Mouse (Mus musculus): ENCODE data around the gene Snrnp35. TPM values are rescaled to one million over a fixed set of nuclear protein-coding genes. Genes with fewer than 3 reads are reported as not detected.

Snrnp35 gene
- polyA plus RNA-seq, 1 experiment, result 13.8 TPM

- no peak for DNase-seq (ENCODE audit: low read depth)
- TF ChIP-seq CTCF (IDR thresholded peaks at IDR 0.05; ENCODE audit: borderline replicate concordance, extremely low read depth, insufficient read depth, insufficient read length) (no peak), POLR2A (IDR thresholded peaks at IDR 0.05; ENCODE audit: borderline replicate concordance, extremely low read depth, insufficient read depth, insufficient read length, poor library complexity, severe bottlenecking) (no peak)
Observed at GRCm38 (mm10) chr5:124467766-124468165, 15.2 kb upstream of the Snrnp35 start.

DNA sequence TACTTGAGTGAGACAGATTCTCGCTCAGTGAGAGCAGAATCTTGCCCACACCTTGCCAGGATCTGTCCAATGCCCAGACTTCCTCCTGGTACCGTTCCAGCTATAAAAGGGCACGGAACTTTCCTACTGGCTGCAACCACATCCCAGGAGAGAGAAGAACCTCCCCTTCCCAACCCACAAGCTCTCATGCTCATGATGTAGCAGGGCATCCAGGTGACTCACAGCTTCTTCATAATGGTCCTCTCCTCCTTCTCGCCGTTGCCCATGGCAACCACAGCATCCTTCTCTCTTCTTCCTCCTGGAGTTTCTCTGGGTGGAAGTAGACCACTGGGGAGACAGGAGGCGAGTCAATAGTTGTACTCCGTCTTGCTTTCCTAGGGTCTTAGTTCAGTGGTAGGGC lies 14.6 kb upstream of the Snrnp35 start:
- no peak for DNase-seq (ENCODE audit: low read depth)
- TF ChIP-seq CTCF (IDR thresholded peaks at IDR 0.05; ENCODE audit: borderline replicate concordance, extremely low read depth, insufficient read depth, insufficient read length) (no peak), POLR2A (IDR thresholded peaks at IDR 0.05; ENCODE audit: borderline replicate concordance, extremely low read depth, insufficient read depth, insufficient read length, poor library complexity, severe bottlenecking) (no peak)

- TF ChIP-seq POLR2A (IDR thresholded peaks at IDR 0.05; ENCODE audit: borderline replicate concordance, extremely low read depth, insufficient read depth, insufficient read length, poor library complexity, severe bottlenecking) (no peak), CTCF (IDR thresholded peaks at IDR 0.05; ENCODE audit: borderline replicate concordance, extremely low read depth, insufficient read depth, insufficient read length) (no peak)
- DNase-seq (ENCODE audit: low read depth), result no peak
Observed at GRCm38 (mm10) chr5:124469486-124469885, 13.4 kb upstream of the Snrnp35 start.

- no peak for DNase-seq (ENCODE audit: low read depth)
Observed at GRCm38 (mm10) chr5:124470591-124471171, 12.3 kb upstream of the Snrnp35 start.

GRCm38 (mm10) chr5:124478873-124479204 lies 4.1 kb upstream of the Snrnp35 start:
- TF ChIP-seq CTCF (IDR thresholded peaks at IDR 0.05; ENCODE audit: borderline replicate concordance, extremely low read depth, insufficient read depth, insufficient read length) (no peak), POLR2A (IDR thresholded peaks at IDR 0.05; ENCODE audit: borderline replicate concordance, extremely low read depth, insufficient read depth, insufficient read length, poor library complexity, severe bottlenecking) (no peak)
- DNase-seq (ENCODE audit: low read depth), result no peak

More at GRCm38 (mm10) chr5:124470591-124471171, 12.3 kb upstream of the Snrnp35 start:
- TF ChIP-seq CTCF (IDR thresholded peaks at IDR 0.05; ENCODE audit: borderline replicate concordance, extremely low read depth, insufficient read depth, insufficient read length) (no peak), POLR2A (IDR thresholded peaks at IDR 0.05; ENCODE audit: borderline replicate concordance, extremely low read depth, insufficient read depth, insufficient read length, poor library complexity, severe bottlenecking) (no peak)

GRCm38 (mm10) chr5:124480119-124480518 lies 2.8 kb upstream of the Snrnp35 start:
- no peak for DNase-seq (ENCODE audit: low read depth)
- no peak for TF ChIP-seq POLR2A (IDR thresholded peaks at IDR 0.05; ENCODE audit: borderline replicate concordance, extremely low read depth, insufficient read depth, insufficient read length, poor library complexity, severe bottlenecking)
- TF ChIP-seq CTCF (IDR thresholded peaks at IDR 0.05; ENCODE audit: borderline replicate concordance, extremely low read depth, insufficient read depth, insufficient read length), result no peak

GRCm38 (mm10) chr5:124481714-124482113 lies 1.2 kb upstream of the Snrnp35 start:
- DNase-seq (ENCODE audit: low read depth), result no peak
- TF ChIP-seq POLR2A (IDR thresholded peaks at IDR 0.05; ENCODE audit: borderline replicate concordance, extremely low read depth, insufficient read depth, insufficient read length, poor library complexity, severe bottlenecking) (no peak), CTCF (IDR thresholded peaks at IDR 0.05; ENCODE audit: borderline replicate concordance, extremely low read depth, insufficient read depth, insufficient read length) (no peak)

DNA sequence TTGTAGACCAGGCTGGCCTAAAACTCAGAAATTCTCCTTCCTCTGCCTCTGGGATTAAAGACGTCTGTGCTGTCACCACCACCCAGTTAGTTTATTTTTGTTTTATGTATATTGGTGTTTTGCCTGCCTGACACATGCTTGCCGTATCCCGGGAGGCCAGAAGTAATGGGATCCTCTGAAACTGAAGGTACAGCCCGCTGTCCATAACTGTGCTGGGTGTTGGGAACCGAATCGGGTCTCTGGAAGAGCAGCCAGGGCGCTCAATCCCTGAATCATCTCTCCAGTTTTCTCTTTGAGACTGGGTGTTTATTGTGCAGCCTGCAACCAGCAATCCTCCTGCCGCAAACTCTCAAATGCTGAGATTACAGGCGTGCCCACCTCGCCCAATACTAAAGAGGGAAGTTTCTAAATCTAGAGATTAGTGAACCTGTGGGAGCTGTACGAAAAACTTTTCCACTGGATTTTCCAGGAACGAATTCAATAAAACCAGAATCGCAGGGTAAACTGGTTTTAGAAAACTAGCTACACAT lies 433 bp upstream of the Snrnp35 start:
- TF ChIP-seq CTCF (IDR thresholded peaks at IDR 0.05; ENCODE audit: borderline replicate concordance, extremely low read depth, insufficient read depth, insufficient read length) (no peak), POLR2A (IDR thresholded peaks at IDR 0.05; ENCODE audit: borderline replicate concordance, extremely low read depth, insufficient read depth, insufficient read length, poor library complexity, severe bottlenecking) (no peak)
- no peak for DNase-seq (ENCODE audit: low read depth)

- no peak for TF ChIP-seq CTCF (IDR thresholded peaks at IDR 0.05; ENCODE audit: borderline replicate concordance, extremely low read depth, insufficient read depth, insufficient read length)
- no peak for TF ChIP-seq POLR2A (IDR thresholded peaks at IDR 0.05; ENCODE audit: borderline replicate concordance, extremely low read depth, insufficient read depth, insufficient read length, poor library complexity, severe bottlenecking)
- DNase-seq (ENCODE audit: low read depth), result no peak
Observed at GRCm38 (mm10) chr5:124483655-124484396, 892 bp downstream of the Snrnp35 start.

GRCm38 (mm10) chr5:124485654-124486053 lies 2.7 kb downstream of the Snrnp35 start:
- TF ChIP-seq CTCF (IDR thresholded peaks at IDR 0.05; ENCODE audit: borderline replicate concordance, extremely low read depth, insufficient read depth, insufficient read length) (no peak), POLR2A (IDR thresholded peaks at IDR 0.05; ENCODE audit: borderline replicate concordance, extremely low read depth, insufficient read depth, insufficient read length, poor library complexity, severe bottlenecking) (no peak)
- no peak for DNase-seq (ENCODE audit: low read depth)

GRCm38 (mm10) chr5:124488885-124489284 lies 6.0 kb downstream of the Snrnp35 start:
- no peak for TF ChIP-seq CTCF (IDR thresholded peaks at IDR 0.05; ENCODE audit: borderline replicate concordance, extremely low read depth, insufficient read depth, insufficient read length)
- TF ChIP-seq POLR2A (IDR thresholded peaks at IDR 0.05; ENCODE audit: borderline replicate concordance, extremely low read depth, insufficient read depth, insufficient read length, poor library complexity, severe bottlenecking), result no peak

DNA sequence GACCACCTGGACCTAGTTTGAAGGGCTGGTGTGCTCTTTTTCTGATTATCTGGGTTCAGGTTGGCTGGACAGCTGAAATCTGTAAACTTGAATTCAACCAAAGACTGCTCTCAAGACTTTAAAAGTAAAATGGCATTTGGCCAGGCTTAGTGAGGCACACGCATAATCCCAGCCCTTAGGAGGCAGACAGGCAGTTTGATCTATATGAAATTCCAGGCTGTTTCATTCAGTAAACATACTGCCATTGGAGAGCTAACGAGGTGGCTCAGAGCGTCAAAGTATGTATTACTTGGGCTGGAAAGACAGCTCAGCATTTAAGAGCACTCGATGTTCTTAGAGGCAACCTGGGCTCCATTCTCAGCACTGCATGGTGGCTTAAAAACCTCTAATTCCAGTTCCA lies 8.8 kb downstream of the Snrnp35 start:
- TF ChIP-seq CTCF (IDR thresholded peaks at IDR 0.05; ENCODE audit: borderline replicate concordance, extremely low read depth, insufficient read depth, insufficient read length) (no peak), POLR2A (IDR thresholded peaks at IDR 0.05; ENCODE audit: borderline replicate concordance, extremely low read depth, insufficient read depth, insufficient read length, poor library complexity, severe bottlenecking) (no peak)
- DNase-seq (ENCODE audit: low read depth), result no peak

More at GRCm38 (mm10) chr5:124488885-124489284, 6.0 kb downstream of the Snrnp35 start:
- DNase-seq (ENCODE audit: low read depth), result no peak
